Mouse (Mus musculus) testis, adult 2 months (tissue): ENCODE results near the gene Krt9. TPM values are rescaled to one million over a fixed set of nuclear protein-coding genes. Genes with fewer than 3 reads are reported as not detected.

Source experiments
- H3K27ac ChIP-seq: fragments of 200-500 bp; 2 replicates; pipeline ENCODE4 v1.5.1; 2012; ENCODE audit warnings: low read depth, low read length; ENCODE audit not compliant: control insufficient read depth, insufficient read depth
- H3K27me3 ChIP-seq: fragments of 200-500 bp; 2 replicates; pipeline ENCODE4 v1.6.1; 2012; ENCODE audit warnings: mild to moderate bottlenecking, low read length, moderate library complexity; ENCODE audit not compliant: control insufficient read depth, insufficient read depth
- H3K36me3 ChIP-seq: fragments of 200-500 bp; 2 replicates; pipeline ENCODE4 v1.6.1; 2012; ENCODE audit warnings: mild to moderate bottlenecking, low read length; ENCODE audit not compliant: control insufficient read depth, insufficient read depth
- H3K4me1 ChIP-seq: fragments of 200-500 bp; 2 replicates; pipeline ENCODE4 v1.6.1; 2012; ENCODE audit warnings: low read length; ENCODE audit not compliant: control insufficient read depth, insufficient read depth
- H3K4me3 ChIP-seq: fragments of 200-500 bp; 2 replicates; pipeline ENCODE4 v1.5.1; 2012; ENCODE audit warnings: low read depth, mild to moderate bottlenecking, low read length, moderate library complexity, mixed read lengths; ENCODE audit not compliant: control insufficient read depth
- CTCF ChIP-seq: fragments of 200-500 bp; IDR thresholded peaks from 2 replicates; pipeline ENCODE4 v1.5.1; 2012; ENCODE audit warnings: low read depth, mild to moderate bottlenecking, inconsistent platforms, low read length, moderate library complexity; ENCODE audit not compliant: control insufficient read depth, insufficient read depth, insufficient replicate concordance
- POLR2A ChIP-seq: fragments of 200-500 bp; IDR thresholded peaks from 2 replicates; pipeline ENCODE4 v1.6.1; 2012; ENCODE audit warnings: low read depth, mild to moderate bottlenecking, inconsistent platforms, low read length, moderate library complexity; ENCODE audit not compliant: control insufficient read depth
- polyA plus RNA-seq: library from polyadenylated mRNA; depleted of rRNA; stranded (reverse); fragments of >200 nt; gene quantifications from 2 replicates; pipeline ENCODE4 v1.2.3, GENCODE M21; 2012

Krt9 gene
- polyA plus RNA-seq, 1 experiment: not detected

GRCm38 (mm10) chr11:100200104-100200820, 7.2 kb upstream of the Krt9 start:
- no peaks in the 10 kb centered on the region for H3K27me3 ChIP-seq
- no peaks in the 10 kb centered on the region for H3K36me3 ChIP-seq
- no peaks in the 10 kb centered on the region for H3K4me1 ChIP-seq
- no peak overlapping the region for H3K4me3 ChIP-seq
- no peak for TF ChIP-seq POLR2A
- TF ChIP-seq CTCF: peak; percentile 39; the same call in 1 of the 2 replicates
- H3K27ac ChIP-seq: no peak overlapping the region

GRCm38 (mm10) chr11:100198666-100199065, 5.6 kb upstream of the Krt9 start:
- Histone ChIP-seq H3K36me3 (no peaks in the 10 kb centered on the region), H3K4me3 (no peak overlapping the region), H3K4me1 (no peaks in the 10 kb centered on the region), H3K27me3 (no peaks in the 10 kb centered on the region), H3K27ac (no peak overlapping the region)
- TF ChIP-seq POLR2A (no peak), CTCF (no peak)

GRCm38 (mm10) chr11:100191820-100192219, 1.2 kb downstream of the Krt9 start:
- no peak for TF ChIP-seq CTCF
- no peak for TF ChIP-seq POLR2A
- no peak overlapping the region for H3K27ac ChIP-seq
- no peaks in the 10 kb centered on the region for H3K36me3 ChIP-seq
- no peaks in the 10 kb centered on the region for H3K27me3 ChIP-seq
- no peak overlapping the region for H3K4me3 ChIP-seq
- no peaks in the 10 kb centered on the region for H3K4me1 ChIP-seq

GRCm38 (mm10) chr11:100186736-100187135, 6.3 kb downstream of the Krt9 start:
- Histone ChIP-seq H3K27me3 (no peaks in the 10 kb centered on the region), H3K36me3 (no peaks in the 10 kb centered on the region), H3K27ac (no peak overlapping the region), H3K4me1 (no peaks in the 10 kb centered on the region), H3K4me3 (no peak overlapping the region)
- no peak for TF ChIP-seq CTCF
- no peak for TF ChIP-seq POLR2A

GRCm38 (mm10) chr11:100181725-100182124, 11.3 kb downstream of the Krt9 start:
- H3K36me3 ChIP-seq: no peaks in the 10 kb centered on the region
- no peak for TF ChIP-seq CTCF
- TF ChIP-seq POLR2A: no peak
- no peaks in the 10 kb centered on the region for H3K4me1 ChIP-seq
- no peaks in the 10 kb centered on the region for H3K27me3 ChIP-seq
- H3K4me3 ChIP-seq: no peak overlapping the region
- H3K27ac ChIP-seq: no peak overlapping the region

GRCm38 (mm10) chr11:100179260-100179659, 13.8 kb downstream of the Krt9 start:
- H3K27ac ChIP-seq: no peak overlapping the region
- no peaks in the 10 kb centered on the region for H3K4me1 ChIP-seq
- TF ChIP-seq POLR2A: no peak
- TF ChIP-seq CTCF: no peak
- H3K27me3 ChIP-seq: no peaks in the 10 kb centered on the region
- no peak overlapping the region for H3K4me3 ChIP-seq
- H3K36me3 ChIP-seq: no peaks in the 10 kb centered on the region

DNA sequence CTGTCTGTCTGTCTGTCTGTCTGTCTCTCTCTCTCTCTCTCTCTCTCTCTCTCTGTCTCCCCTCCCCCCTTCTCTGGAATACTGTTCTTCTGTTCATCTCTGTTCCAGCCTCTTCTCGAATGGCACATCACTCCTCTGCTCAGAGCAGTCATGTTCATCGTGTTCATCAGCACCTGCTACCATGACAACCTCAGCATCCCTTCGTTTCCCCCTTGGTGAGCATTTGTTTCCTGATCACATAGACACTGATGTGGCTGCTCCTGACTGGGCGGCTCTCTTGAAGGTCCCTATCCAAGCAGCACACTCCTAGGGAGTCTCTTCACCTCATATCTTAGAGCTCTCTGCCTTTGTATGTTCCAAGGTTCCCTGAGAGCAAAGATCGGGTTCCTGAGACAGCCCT, 14.7 kb downstream of the Krt9 start:
- no peaks in the 10 kb centered on the region for H3K36me3 ChIP-seq
- no peaks in the 10 kb centered on the region for H3K27me3 ChIP-seq
- no peak overlapping the region for H3K27ac ChIP-seq
- TF ChIP-seq POLR2A (no peak), CTCF (no peak)
- H3K4me1 ChIP-seq: no peaks in the 10 kb centered on the region
- no peak overlapping the region for H3K4me3 ChIP-seq

GRCm38 (mm10) chr11:100176791-100177190, 16.3 kb downstream of the Krt9 start:
- no peak overlapping the region for H3K27ac ChIP-seq
- TF ChIP-seq CTCF: no peak
- no peak for TF ChIP-seq POLR2A
- H3K36me3 ChIP-seq: no peaks in the 10 kb centered on the region
- H3K4me3 ChIP-seq: no peak overlapping the region
- no peaks in the 10 kb centered on the region for H3K27me3 ChIP-seq
- no peaks in the 10 kb centered on the region for H3K4me1 ChIP-seq
